Mouse (Mus musculus) neural tube, embryonic 15.5 days (tissue): ENCODE measurements around the gene Hbq1b. TPM values are rescaled to one million over a fixed set of nuclear protein-coding genes. Genes with fewer than 3 reads are reported as not detected.
"Not testable (repeated sequence)": the region's sequence is repeated elsewhere in the genome, so short reads cannot be mapped to it uniquely, and the experiment has no call there.

Experiments used
- ATAC-seq: fragments of 200-750 bp; cut with Nextera tagmentation; 2 replicates; pipeline ENCODE4 v1.8.0; 2017; ENCODE audit warnings: mild to moderate bottlenecking, moderate TSS enrichment, moderate library complexity; ENCODE audit not compliant: low FRiP score
- H3K27ac ChIP-seq: fragments of 300-500 bp; sonication (generic); replicated peaks from 2 replicates; pipeline ENCODE4 v1.5.1; 2015; ENCODE audit warnings: mild to moderate bottlenecking, inconsistent platforms
- H3K27me3 ChIP-seq: fragments of 300-500 bp; sonication (generic); replicated peaks from 2 replicates; pipeline ENCODE4 v1.6.1; 2015; ENCODE audit warnings: inconsistent platforms
- H3K36me3 ChIP-seq: fragments of 300-500 bp; sonication (generic); 2 replicates; pipeline ENCODE4 v1.6.1; 2015; ENCODE audit warnings: inconsistent platforms
- H3K4me1 ChIP-seq: fragments of 300-500 bp; sonication (generic); 2 replicates; pipeline ENCODE4 v1.6.1; 2015; ENCODE audit warnings: inconsistent platforms
- H3K4me2 ChIP-seq: fragments of 300-500 bp; sonication (generic); 2 replicates; pipeline ENCODE4 v1.6.1; 2015; ENCODE audit warnings: inconsistent platforms, mild to moderate bottlenecking, moderate library complexity
- H3K4me3 ChIP-seq: fragments of 300-500 bp; sonication (generic); replicated peaks from 2 replicates; pipeline ENCODE4 v1.5.1; 2015; ENCODE audit warnings: mild to moderate bottlenecking, inconsistent platforms
- H3K9ac ChIP-seq: fragments of 300-500 bp; sonication (generic); replicated peaks from 2 replicates; pipeline ENCODE4 v1.6.1; 2015; ENCODE audit warnings: mild to moderate bottlenecking, inconsistent platforms
- H3K9me3 ChIP-seq: fragments of 300-500 bp; sonication (generic); replicated peaks from 2 replicates; pipeline ENCODE4 v1.6.1; 2016; ENCODE audit warnings: inconsistent platforms
- whole genome bisulfite sequencing: fragments of 180-500 bp; shearing (Covaris S2); methylation state at CpG from one replicate; pipeline ENCODE4 v1.1.7; 2015; ENCODE audit warnings: mixed read lengths; 5-methylcytosine and 5-hydroxymethylcytosine counted together
- polyA plus RNA-seq: library from polyadenylated mRNA; unstranded; fragments of >200 nt; fragmentation: Nextera tagmentation; extraction: Ambion mirVana; gene quantifications from 2 replicates; pipeline ENCODE4 v1.2.1, GENCODE M21; 2015

The Hbq1b gene
- 0.93 and 1.1 TPM in 2 replicates for polyA plus RNA-seq

DNA sequence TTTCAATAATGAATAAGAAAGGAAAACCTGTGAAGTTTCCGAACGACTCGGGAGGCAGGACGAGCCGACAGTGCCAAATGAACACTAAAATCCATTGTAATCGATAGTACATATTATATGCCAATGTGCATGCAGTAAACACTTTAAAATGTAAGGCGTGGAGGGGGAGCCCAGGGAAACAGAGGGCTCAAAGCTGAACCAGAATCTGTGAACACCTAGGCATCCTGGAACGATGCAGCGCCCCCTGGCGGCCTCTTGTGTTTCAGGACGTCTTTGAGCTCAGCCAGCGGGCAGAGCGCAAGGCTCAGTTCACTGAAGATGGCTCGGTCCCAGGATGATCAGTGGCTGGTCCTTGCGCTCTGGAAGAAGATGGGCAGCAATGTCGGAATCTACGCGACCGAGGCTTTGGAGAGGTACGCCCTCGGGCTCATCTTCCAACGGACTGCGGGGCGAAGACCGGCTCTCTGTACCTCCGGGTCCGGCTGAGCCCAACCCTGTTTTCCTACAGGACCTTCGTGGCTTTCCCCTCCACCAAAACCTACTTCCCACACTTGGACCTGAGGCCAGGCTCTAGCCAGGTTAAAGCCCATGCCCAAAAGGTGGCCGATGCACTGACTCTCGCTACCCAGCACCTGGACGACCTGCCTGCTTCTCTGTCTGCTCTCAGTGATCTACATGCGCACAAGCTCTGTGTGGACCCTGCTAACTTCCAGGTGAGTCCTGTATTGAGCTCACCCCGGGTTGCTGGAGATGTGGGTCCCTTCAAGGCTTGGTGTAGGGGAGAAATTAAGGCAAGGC, at the start of gene Hbq1b:
TSS of gene Hbq1b (plus strand) at position 271 of the 798 bp plus-strand sequence.
- Histone ChIP-seq H3K4me3 (peak within 1 kb of the TSS; percentile 36), H3K9ac (0 out of 2 replicates have a peak within 1 kb of the TSS, but pooled peaks have one; percentile 17), H3K4me2 (peak within 1 kb of the TSS; percentile 64)
- not testable (repeated sequence) for H3K27me3 ChIP-seq, H3K36me3 ChIP-seq, H3K4me1 ChIP-seq, H3K9me3 ChIP-seq, H3K27ac ChIP-seq
- 22% methylated on average over 30 of the region's 33 CpGs for WGBS
- peak; percentile 88 for ATAC-seq

- ATAC-seq: no peak
- peaks cover 53% of the 10 kb centered on the region for H3K4me1 ChIP-seq
- H3K4me3 ChIP-seq: no peak overlapping the region
- no peaks in the 10 kb centered on the region for H3K27me3 ChIP-seq
- no peak overlapping the region for H3K4me2 ChIP-seq
- peaks cover 40% of the 10 kb centered on the region for H3K36me3 ChIP-seq
- peak overlapping the region; percentile 48 for H3K27ac ChIP-seq
- 89% methylated on average over 3 of the region's 3 CpGs for WGBS
- H3K9ac ChIP-seq: no peak overlapping the region
- no peaks in the 10 kb centered on the region for H3K9me3 ChIP-seq
Observed at GRCm38 (mm10) chr11:32237411-32237795, 49.4 kb upstream of the Hbq1b start.

DNA sequence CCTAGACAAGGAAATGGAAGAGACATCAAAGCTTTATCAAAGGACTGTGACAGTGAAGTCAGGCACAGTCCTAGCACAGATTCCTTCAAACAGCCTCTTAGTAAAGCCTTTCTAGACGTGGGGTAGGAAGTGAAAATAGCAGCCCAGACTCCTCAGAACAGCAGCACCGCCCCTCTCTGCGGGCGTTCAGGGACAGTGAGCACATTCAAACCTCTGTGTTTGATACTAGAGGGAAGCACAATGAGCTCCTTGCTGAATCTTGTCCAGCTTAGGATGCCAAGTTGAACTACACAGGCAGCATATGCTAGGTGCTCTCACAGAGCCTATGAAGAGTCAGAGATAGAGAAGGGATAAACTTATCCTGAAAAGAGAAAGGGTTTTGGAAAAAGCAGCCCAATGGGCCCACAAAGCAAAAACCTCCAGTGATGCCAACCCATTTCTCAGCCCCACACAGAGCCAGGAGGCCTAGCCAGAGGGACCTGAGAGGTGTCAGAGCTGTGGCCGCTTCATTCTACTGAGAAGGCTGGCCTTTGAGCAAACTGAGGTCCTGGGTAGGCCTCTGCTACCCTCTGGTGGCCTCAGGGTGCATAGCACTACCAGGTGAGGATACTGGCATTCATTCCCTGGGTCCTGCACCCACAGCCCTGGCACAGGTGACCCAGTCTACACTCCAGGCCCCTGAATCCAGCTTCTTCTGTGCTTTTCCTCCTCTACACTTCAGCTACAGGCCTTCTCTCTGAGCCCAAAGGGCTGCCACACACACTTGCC, 48.5 kb upstream of the Hbq1b start:
- WGBS: 66% methylated on average over 5 of the region's 5 CpGs
- no peak overlapping the region for H3K4me2 ChIP-seq
- H3K36me3 ChIP-seq: peaks cover 37% of the 10 kb centered on the region
- H3K9ac ChIP-seq: no peak overlapping the region
- ATAC-seq: peak; percentile 25; the same call in 1 of the 2 replicates
- no peak overlapping the region for H3K4me3 ChIP-seq
- H3K27ac ChIP-seq: peak overlapping the region; percentile 41
- no peaks in the 10 kb centered on the region for H3K27me3 ChIP-seq
- peaks cover 54% of the 10 kb centered on the region for H3K4me1 ChIP-seq
- H3K9me3 ChIP-seq: no peaks in the 10 kb centered on the region

DNA sequence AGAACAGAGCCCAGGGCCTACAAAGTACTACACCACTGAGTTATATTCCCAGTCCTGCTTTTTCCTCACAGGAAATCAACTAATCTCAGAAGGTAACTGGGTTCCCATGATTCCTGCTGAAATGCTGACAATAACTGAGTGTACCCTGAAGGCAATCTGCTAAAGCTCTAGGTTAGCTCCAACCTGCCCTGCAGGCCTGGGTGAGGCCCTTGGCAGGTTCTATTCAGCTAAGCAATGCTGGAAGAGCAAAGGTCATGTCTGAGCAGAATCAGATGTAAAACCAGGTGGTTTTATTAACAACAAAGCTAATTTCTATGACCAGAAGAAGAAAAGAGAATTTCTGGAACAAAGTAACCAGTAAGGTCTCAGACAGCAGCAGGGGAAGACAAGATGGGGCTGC, 45.4 kb upstream of the Hbq1b start:
- Histone ChIP-seq H3K27me3 (no peaks in the 10 kb centered on the region), H3K27ac (no peak overlapping the region), H3K36me3 (peaks cover 40% of the 10 kb centered on the region), H3K9ac (no peak overlapping the region), H3K9me3 (no peaks in the 10 kb centered on the region), H3K4me2 (no peak overlapping the region), H3K4me1 (peaks cover 32% of the 10 kb centered on the region), H3K4me3 (no peak overlapping the region)
- ATAC-seq: no peak

DNA sequence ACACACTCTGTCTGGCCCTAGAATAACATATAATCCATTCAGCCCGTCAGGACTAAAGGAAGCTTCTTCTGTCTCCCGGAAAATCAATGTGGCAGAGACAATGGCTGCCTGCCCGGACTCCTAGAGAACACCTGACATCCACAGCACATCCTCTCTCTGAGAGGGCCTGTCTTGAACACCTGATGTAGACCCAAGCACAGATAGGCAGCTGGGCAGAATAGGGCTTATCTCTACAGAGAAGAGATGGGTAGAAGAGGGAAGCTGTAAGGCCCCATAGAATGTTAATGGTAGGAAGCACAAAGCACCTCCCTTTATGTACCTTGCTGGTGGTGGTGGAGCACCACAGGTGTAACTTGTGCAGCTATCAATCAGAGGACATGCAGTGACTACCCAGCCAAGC, 44.6 kb upstream of the Hbq1b start:
- peaks cover 24% of the 10 kb centered on the region for H3K4me1 ChIP-seq
- H3K9me3 ChIP-seq: no peaks in the 10 kb centered on the region
- no peaks in the 10 kb centered on the region for H3K27me3 ChIP-seq
- H3K27ac ChIP-seq: no peak overlapping the region
- no peak overlapping the region for H3K4me2 ChIP-seq
- peaks cover 48% of the 10 kb centered on the region for H3K36me3 ChIP-seq
- H3K9ac ChIP-seq: no peak overlapping the region
- WGBS: 83% methylated on average over 3 of the region's 3 CpGs
- H3K4me3 ChIP-seq: no peak overlapping the region
- ATAC-seq: no peak

GRCm38 (mm10) chr11:32243205-32243955, 43.4 kb upstream of the Hbq1b start:
- Histone ChIP-seq H3K36me3 (peaks cover 57% of the 10 kb centered on the region), H3K27me3 (no peaks in the 10 kb centered on the region), H3K9me3 (no peaks in the 10 kb centered on the region), H3K4me3 (no peak overlapping the region), H3K4me1 (peaks cover 12% of the 10 kb centered on the region), H3K9ac (no peak overlapping the region), H3K4me2 (no peak overlapping the region), H3K27ac (0 out of 2 replicates have a peak overlapping the region, but pooled peaks have one; percentile 18)
- WGBS: 77% methylated on average over 7 of the region's 7 CpGs
- no peak for ATAC-seq

DNA sequence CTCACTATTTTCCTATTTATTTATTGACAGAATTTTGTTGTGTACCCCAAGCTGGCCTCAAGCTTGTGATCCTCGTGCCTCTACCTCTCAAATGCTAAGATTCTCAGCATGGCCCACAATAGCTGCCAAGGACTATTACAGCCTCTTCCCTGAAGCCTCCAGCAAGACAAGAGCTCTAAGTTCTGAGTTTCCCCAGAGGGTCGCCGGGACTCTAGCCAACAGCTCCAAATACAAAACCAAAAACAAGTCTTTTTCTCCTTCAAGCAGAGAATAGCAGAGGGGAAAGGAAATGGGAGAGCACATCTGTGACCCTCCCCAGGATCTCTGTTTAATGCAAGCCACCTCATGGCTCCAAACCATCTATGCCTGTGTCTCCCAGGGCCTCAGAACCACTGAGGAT, 42.7 kb upstream of the Hbq1b start:
- WGBS: 80% methylated on average over 3 of the region's 3 CpGs
- no peaks in the 10 kb centered on the region for H3K27me3 ChIP-seq
- no peak overlapping the region for H3K4me2 ChIP-seq
- no peak overlapping the region for H3K4me3 ChIP-seq
- H3K27ac ChIP-seq: no peak overlapping the region
- peaks cover 12% of the 10 kb centered on the region; the same call in 1 of the 2 replicates for H3K4me1 ChIP-seq
- H3K36me3 ChIP-seq: peaks cover 63% of the 10 kb centered on the region
- H3K9me3 ChIP-seq: no peaks in the 10 kb centered on the region
- ATAC-seq: no peak
- no peak overlapping the region for H3K9ac ChIP-seq

DNA sequence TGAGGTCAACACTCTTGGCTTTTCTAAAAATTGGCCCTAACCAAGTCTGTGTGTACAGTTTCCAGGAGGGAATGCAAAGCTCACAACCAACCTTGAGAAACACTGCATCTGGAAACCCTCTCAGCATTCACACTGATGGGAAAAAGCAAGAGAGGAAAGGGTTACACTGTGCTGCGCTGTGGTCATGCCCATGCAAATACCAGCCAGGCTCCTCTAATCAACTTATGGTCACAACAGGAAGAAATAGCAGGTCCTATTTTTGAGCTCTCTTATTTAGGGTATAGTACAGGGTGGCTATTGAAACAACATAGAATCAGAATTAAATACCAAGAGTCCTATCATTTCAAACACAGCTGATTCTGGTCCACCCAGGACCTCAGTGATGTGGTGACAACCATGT, 42.1 kb upstream of the Hbq1b start:
- no peak for ATAC-seq
- 94% methylated on average over 1 of the region's 1 CpGs for WGBS
- no peak overlapping the region for H3K27ac ChIP-seq
- H3K4me1 ChIP-seq: peaks cover 12% of the 10 kb centered on the region; the same call in 1 of the 2 replicates
- H3K4me2 ChIP-seq: no peak overlapping the region
- H3K36me3 ChIP-seq: peaks cover 64% of the 10 kb centered on the region
- no peak overlapping the region for H3K9ac ChIP-seq
- H3K4me3 ChIP-seq: no peak overlapping the region
- H3K27me3 ChIP-seq: no peaks in the 10 kb centered on the region
- H3K9me3 ChIP-seq: no peaks in the 10 kb centered on the region

- no peaks in the 10 kb centered on the region for H3K9me3 ChIP-seq
- peaks cover 12% of the 10 kb centered on the region; the same call in 1 of the 2 replicates for H3K4me1 ChIP-seq
- no peak overlapping the region for H3K9ac ChIP-seq
- H3K4me3 ChIP-seq: no peak overlapping the region
- no peak overlapping the region for H3K27ac ChIP-seq
- no peak for ATAC-seq
- H3K27me3 ChIP-seq: no peaks in the 10 kb centered on the region
- WGBS: 95% methylated on average over 6 of the region's 6 CpGs
- peaks cover 65% of the 10 kb centered on the region for H3K36me3 ChIP-seq
- no peak overlapping the region for H3K4me2 ChIP-seq
Observed at GRCm38 (mm10) chr11:32245614-32246013, 41.2 kb upstream of the Hbq1b start.

- no peak overlapping the region for H3K27ac ChIP-seq
- H3K9ac ChIP-seq: no peak overlapping the region
- H3K9me3 ChIP-seq: no peaks in the 10 kb centered on the region
- no peaks in the 10 kb centered on the region for H3K27me3 ChIP-seq
- no peak overlapping the region for H3K4me3 ChIP-seq
- H3K4me2 ChIP-seq: no peak overlapping the region
- no peak for ATAC-seq
- H3K36me3 ChIP-seq: peaks cover 56% of the 10 kb centered on the region
- peaks cover 12% of the 10 kb centered on the region; the same call in 1 of the 2 replicates for H3K4me1 ChIP-seq
Observed at GRCm38 (mm10) chr11:32247068-32247467, 39.7 kb upstream of the Hbq1b start.

- no peak overlapping the region for H3K4me3 ChIP-seq
- H3K36me3 ChIP-seq: peaks cover 68% of the 10 kb centered on the region
- 89% methylated on average over 3 of the region's 3 CpGs for WGBS
- H3K9me3 ChIP-seq: no peaks in the 10 kb centered on the region
- no peaks in the 10 kb centered on the region for H3K27me3 ChIP-seq
- no peak overlapping the region for H3K9ac ChIP-seq
- no peak for ATAC-seq
- H3K27ac ChIP-seq: no peak overlapping the region
- H3K4me1 ChIP-seq: peaks cover 9% of the 10 kb centered on the region; the same call in 1 of the 2 replicates
- no peak overlapping the region for H3K4me2 ChIP-seq
Observed at GRCm38 (mm10) chr11:32248350-32248749, 38.4 kb upstream of the Hbq1b start.
